Mouse (Mus musculus) forebrain, embryonic 10.5 days (tissue): ENCODE data around the gene A930033H14Rik. TPM values are rescaled to one million over a fixed set of nuclear protein-coding genes. Genes with fewer than 3 reads are reported as not detected.

Source experiments
- DNase-seq: peaks from one replicate; pipeline ENCODE4 v3.0.0-alpha.2; 2017; ENCODE audit warnings: low spot score; ENCODE audit errors: extremely low spot score
- H3K27ac ChIP-seq: fragments of 300-500 bp; sonication (generic); 2 replicates; pipeline ENCODE4 v1.5.1; 2016; ENCODE audit warnings: mild to moderate bottlenecking
- H3K27me3 ChIP-seq: fragments of 300-500 bp; sonication (generic); 2 replicates; pipeline ENCODE4 v1.6.1; 2016; ENCODE audit warnings: mild to moderate bottlenecking; ENCODE audit not compliant: poor library complexity, severe bottlenecking
- H3K36me3 ChIP-seq: fragments of 300-500 bp; sonication (generic); replicated peaks from 2 replicates; pipeline ENCODE4 v1.6.1; 2016; ENCODE audit warnings: mild to moderate bottlenecking, moderate library complexity
- H3K4me1 ChIP-seq: fragments of 300-500 bp; sonication (generic); 2 replicates; pipeline ENCODE4 v1.6.1; 2016
- H3K4me3 ChIP-seq: fragments of 300-500 bp; sonication (generic); 2 replicates; pipeline ENCODE4 v1.5.1; 2016; ENCODE audit warnings: mild to moderate bottlenecking, moderate library complexity
- H3K9me3 ChIP-seq: fragments of 300-500 bp; sonication (generic); 2 replicates; pipeline ENCODE4 v1.6.1; 2016; ENCODE audit warnings: mild to moderate bottlenecking, moderate library complexity
- WGBS: fragments of 180-500 bp; shearing (Covaris S2); methylation state at CpG from one replicate; pipeline ENCODE4 v1.1.7; 2016; 5-methylcytosine and 5-hydroxymethylcytosine counted together
- polyA plus RNA-seq: library from polyadenylated mRNA; unstranded; fragments of >200 nt; fragmentation: Nextera tagmentation; extraction: Ambion mirVana; gene quantifications from 2 replicates; pipeline ENCODE4 v1.2.1, GENCODE M21; 2016

Gene A930033H14Rik
- 0.98 and 1.2 TPM in 2 replicates for polyA plus RNA-seq

DNA sequence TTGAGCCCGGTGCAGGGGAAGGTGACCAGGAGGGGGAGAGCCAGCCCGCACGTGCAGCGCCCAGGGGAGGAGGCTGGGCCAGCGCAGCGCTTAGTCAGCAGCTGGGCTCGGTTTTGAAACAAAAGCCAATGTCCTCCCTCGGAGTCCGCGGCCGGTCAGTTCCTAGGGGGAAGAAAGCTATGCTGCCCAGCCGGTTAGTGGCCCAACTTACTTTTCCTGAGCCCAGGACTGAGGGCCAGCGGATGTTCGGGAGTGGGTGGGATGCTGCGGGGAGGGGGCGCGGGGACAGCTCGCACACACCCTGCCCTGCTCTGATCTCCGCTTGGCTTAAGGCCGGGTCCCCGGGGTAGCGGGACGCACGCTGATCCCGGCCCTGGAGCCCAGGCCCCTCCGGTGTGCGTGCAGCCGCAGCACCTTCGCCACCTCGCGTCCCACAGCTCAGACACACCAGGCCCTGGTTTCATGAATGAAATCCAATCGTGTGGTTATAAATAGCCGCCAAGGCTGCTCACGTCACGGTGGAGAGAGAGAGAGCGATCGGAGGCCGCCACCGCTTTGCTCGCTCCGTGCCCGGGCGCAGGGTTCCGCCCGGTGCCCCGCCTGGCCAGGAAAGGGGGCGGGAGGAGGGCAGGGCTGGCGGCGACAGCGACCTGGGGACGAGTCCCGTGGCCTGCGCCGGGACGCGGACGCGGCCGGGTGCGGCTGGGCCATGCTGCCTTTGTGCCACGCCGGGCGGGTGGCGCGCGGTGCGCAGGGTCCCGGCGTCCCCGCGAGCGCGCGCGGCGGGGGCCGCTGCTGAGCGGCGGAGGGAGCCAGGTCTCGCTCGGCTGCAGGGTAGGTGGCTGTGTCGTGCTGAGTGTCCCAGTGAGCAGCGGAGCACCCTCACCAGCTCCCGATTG lies at the start of gene A930033H14Rik:
A930033H14Rik (minus strand) TSS at position 557 of the 899 bp plus-strand sequence.
- H3K27me3 ChIP-seq = no peaks in the 10 kb centered on the region
- peak; percentile 80 for DNase-seq
- H3K9me3 ChIP-seq = peaks cover 4% of the 10 kb centered on the region; the same call in 1 of the 2 replicates
- peak within 1 kb of the TSS; percentile 97 for H3K27ac ChIP-seq
- peaks cover 27% of the 10 kb centered on the region for H3K36me3 ChIP-seq
- peaks cover 28% of the 10 kb centered on the region for H3K4me1 ChIP-seq
- under 1% methylated on average over 84 of the region's 84 CpGs for WGBS
- H3K4me3 ChIP-seq = peak within 1 kb of the TSS; percentile 88

DNA sequence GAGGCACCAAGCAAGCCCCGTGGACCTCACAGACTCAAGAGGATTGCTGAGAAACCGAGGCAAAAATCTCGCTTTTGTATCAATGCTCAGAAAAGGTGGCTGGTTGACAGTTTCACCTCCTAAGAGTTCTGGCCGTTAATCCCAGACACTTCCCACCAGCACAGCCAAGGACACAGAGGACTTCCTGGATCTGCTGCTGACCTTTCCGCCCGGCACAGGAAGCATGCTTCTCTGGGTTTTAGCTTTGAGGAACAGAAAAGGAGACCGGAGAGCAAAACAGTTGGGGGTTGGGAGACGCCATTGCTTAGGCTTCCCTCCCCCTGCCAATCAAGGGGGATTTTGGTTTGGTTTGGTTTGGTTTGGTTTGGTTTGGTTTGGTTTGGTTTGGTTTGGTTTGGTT lies 47.0 kb upstream of the A930033H14Rik start:
- Histone ChIP-seq H3K27me3 (no peaks in the 10 kb centered on the region), H3K27ac (no peak overlapping the region), H3K4me3 (no peak overlapping the region), H3K36me3 (no peaks in the 10 kb centered on the region), H3K4me1 (peaks cover 15% of the 10 kb centered on the region; the same call in 1 of the 2 replicates), H3K9me3 (no peaks in the 10 kb centered on the region)
- no peak for DNase-seq
- 87% methylated on average over 8 of the region's 8 CpGs for WGBS

DNA sequence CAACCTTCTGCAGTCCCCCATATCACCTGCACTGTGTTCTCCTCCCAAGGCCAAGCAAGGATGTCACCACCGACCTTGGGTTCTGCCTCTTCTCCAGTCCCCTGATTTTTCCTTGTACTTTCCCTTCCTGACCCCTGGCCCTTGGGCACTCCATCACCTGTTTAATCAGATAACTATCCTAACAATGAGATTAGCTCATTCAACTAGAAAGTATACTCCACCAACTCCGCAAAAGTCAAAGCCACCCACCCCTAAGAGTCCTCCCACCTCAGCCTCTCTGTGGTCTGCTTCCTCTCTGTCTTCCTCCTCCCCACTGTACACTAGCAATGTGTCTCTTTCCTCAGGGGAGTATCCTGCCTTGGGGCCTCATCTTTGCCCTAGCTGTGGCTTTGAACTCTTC lies 46.3 kb upstream of the A930033H14Rik start:
- Histone ChIP-seq H3K9me3 (no peaks in the 10 kb centered on the region), H3K36me3 (no peaks in the 10 kb centered on the region), H3K4me1 (peaks cover 21% of the 10 kb centered on the region), H3K4me3 (no peak overlapping the region), H3K27ac (no peak overlapping the region), H3K27me3 (no peaks in the 10 kb centered on the region)
- DNase-seq = no peak
- 82% methylated on average over 2 of the region's 2 CpGs for WGBS

DNA sequence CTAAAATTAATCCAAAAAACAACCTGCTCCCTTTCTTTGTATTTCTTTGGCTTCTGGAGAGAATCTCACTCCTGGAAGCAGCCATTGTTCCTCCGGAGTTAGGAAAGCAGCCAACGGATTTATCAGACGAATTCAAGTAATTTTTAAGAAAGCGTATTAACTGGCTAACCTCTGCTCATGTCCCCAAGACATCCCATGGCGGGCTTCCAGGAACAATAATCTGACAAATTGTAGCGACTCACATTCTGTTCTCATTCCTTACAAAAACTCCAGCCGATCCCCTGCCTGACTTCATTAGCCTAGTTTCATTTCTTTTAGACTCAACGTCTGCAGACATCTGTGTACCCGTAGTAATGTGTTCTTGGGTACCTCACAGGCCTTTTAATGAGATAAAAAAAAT lies 45.7 kb upstream of the A930033H14Rik start:
- no peak overlapping the region for H3K4me3 ChIP-seq
- H3K36me3 ChIP-seq = no peaks in the 10 kb centered on the region
- no peaks in the 10 kb centered on the region for H3K9me3 ChIP-seq
- WGBS = 83% methylated on average over 9 of the region's 9 CpGs
- H3K27ac ChIP-seq = no peak overlapping the region
- H3K4me1 ChIP-seq = peaks cover 23% of the 10 kb centered on the region
- DNase-seq = no peak
- H3K27me3 ChIP-seq = no peaks in the 10 kb centered on the region

DNA sequence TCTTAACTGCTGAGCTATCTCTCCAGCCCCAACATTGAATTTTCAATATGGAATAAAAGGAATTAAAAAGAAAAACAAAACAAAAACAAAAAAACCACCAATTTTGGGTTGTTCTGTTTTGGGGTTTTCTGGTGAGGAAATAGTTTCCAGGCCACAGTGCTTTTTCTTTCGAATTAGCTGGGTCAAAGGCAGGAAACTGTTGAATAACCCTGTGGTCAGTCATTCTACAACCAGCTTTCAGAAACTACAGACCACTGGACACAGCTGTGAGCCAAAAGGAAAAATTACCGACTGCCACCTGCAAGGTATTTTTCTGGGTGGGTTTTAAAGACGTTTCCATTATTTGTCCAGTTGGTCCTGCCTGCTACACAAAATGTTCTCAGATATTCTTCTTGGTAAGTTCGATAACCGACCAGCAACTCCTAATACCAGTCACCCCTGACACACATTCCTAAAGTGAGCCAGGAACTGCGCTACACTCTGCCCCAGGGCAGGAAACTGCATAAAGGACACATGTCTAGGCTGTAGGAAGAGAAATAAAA lies 44.8 kb upstream of the A930033H14Rik start:
- H3K27me3 ChIP-seq = no peaks in the 10 kb centered on the region
- 77% methylated on average over 6 of the region's 6 CpGs for WGBS
- H3K4me1 ChIP-seq = peaks cover 32% of the 10 kb centered on the region
- no peak overlapping the region for H3K4me3 ChIP-seq
- no peaks in the 10 kb centered on the region for H3K9me3 ChIP-seq
- no peak for DNase-seq
- H3K27ac ChIP-seq = no peak overlapping the region
- no peaks in the 10 kb centered on the region for H3K36me3 ChIP-seq

DNA sequence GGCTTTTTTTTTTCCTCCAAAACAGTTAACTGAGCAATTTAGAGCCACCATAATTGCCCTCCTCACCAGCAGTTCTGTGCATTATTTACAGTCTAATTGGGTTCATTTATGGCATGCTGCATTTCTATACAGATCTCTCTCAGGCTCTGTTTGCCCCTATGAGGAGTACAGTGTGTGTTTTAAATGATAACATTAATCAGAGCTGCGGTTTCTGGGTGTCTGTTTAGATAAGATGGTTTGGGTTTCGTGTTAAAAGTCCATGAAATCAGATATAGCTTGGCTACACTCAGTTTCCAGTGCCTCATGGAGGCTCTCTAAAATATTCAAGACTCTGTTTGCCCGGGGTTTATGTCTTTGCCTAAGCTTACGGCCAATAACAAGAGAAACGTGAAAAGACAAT lies 42.7 kb upstream of the A930033H14Rik start:
- H3K9me3 ChIP-seq = no peaks in the 10 kb centered on the region
- no peaks in the 10 kb centered on the region for H3K27me3 ChIP-seq
- 87% methylated on average over 5 of the region's 5 CpGs for WGBS

DNA sequence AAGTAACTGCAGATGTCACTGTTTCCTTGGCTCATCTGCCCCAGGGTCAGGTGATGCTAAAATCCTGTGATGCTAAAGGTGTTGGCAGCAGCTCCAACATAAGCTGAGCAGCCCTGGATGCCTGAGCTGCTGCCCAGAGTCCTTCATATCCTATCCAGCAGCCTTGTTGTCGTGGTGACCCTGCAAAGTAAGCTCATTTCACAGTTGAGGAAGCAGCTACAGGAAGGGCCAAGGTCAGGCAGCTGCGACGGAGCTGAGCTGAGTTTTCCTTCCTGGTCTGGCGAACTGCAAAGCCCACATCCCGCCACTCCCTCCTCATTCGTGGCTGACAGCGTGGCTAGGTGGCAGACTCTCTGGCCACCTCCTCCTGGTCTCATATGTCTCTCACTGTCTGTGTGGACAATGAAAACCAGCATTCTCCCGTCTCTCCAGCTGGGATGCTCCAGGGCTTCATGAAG lies 41.5 kb upstream of the A930033H14Rik start:
- Histone ChIP-seq H3K9me3 (no peaks in the 10 kb centered on the region), H3K27ac (peak overlapping the region; percentile 58), H3K27me3 (no peaks in the 10 kb centered on the region), H3K36me3 (peaks cover 17% of the 10 kb centered on the region), H3K4me1 (peaks cover 33% of the 10 kb centered on the region), H3K4me3 (no peak overlapping the region)
- WGBS = 27% methylated on average over 8 of the region's 8 CpGs
- DNase-seq = peak; percentile 58

More for the DNA sequence above, 42.7 kb upstream of the A930033H14Rik start:
- DNase-seq = no peak
- H3K27ac ChIP-seq = no peak overlapping the region
- no peak overlapping the region for H3K4me3 ChIP-seq
- peaks cover 33% of the 10 kb centered on the region for H3K4me1 ChIP-seq
- peaks cover 5% of the 10 kb centered on the region; the same call in 1 of the 2 replicates for H3K36me3 ChIP-seq

DNA sequence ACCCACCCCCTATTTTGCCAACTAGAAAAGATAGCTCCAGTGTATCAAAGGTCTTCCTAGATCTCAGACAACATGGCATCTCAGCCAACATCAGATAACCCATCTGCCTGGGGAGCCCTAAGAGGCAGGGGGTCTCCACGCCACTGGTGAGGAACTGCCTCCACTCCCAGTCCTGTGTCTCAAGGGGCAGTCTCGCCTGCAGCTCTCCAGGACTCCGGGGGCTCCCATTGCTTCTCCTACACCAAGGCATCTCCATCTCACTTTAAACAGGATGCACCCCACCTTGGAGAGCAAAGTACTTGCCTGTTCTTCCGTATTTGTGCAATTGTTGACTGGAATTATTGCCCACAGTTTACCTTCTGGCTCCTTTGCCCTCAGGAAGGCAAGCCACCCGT lies 40.8 kb upstream of the A930033H14Rik start:
- Histone ChIP-seq H3K4me1 (peaks cover 33% of the 10 kb centered on the region), H3K4me3 (no peak overlapping the region), H3K27me3 (no peaks in the 10 kb centered on the region), H3K36me3 (peaks cover 22% of the 10 kb centered on the region), H3K27ac (peak overlapping the region; percentile 58; the same call in 1 of the 2 replicates), H3K9me3 (no peaks in the 10 kb centered on the region)
- DNase-seq = no peak
- 78% methylated on average over 5 of the region's 5 CpGs for WGBS

DNA sequence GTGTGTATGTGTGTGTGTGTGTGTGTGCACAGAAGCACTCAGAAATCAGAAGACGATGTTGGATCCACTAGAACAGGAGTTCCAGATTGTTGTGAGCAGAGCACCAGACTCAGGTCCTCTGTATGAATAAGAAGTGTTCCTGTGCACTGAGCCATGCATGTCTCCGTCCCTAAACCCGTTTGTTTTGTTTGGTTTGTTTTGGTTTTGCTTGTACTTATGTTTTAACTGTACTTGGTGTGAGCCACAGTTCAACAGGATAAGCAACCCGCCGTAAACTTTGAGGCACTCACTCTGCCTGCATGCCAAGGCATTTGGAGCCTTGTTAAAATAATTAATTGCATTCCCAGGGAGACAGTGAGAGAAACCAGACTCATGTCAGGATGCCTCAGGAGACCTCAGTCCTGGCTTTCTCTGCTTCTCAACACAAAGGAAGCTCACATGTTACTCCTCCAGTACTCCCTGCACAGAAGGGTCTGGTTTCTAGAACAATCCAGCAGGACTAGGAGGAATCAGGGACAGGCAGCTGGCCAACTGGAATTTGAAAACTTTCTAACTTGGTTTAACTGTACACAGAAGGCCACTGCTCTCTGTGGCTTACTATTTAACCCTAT lies 40.3 kb upstream of the A930033H14Rik start:
- Histone ChIP-seq H3K27ac (0 out of 2 replicates have a peak overlapping the region, but pooled peaks have one; percentile 58), H3K36me3 (peaks cover 22% of the 10 kb centered on the region), H3K4me1 (peaks cover 33% of the 10 kb centered on the region), H3K4me3 (no peak overlapping the region), H3K27me3 (no peaks in the 10 kb centered on the region), H3K9me3 (no peaks in the 10 kb centered on the region)
- 75% methylated on average over 5 of the region's 5 CpGs for WGBS
- DNase-seq = no peak

DNA sequence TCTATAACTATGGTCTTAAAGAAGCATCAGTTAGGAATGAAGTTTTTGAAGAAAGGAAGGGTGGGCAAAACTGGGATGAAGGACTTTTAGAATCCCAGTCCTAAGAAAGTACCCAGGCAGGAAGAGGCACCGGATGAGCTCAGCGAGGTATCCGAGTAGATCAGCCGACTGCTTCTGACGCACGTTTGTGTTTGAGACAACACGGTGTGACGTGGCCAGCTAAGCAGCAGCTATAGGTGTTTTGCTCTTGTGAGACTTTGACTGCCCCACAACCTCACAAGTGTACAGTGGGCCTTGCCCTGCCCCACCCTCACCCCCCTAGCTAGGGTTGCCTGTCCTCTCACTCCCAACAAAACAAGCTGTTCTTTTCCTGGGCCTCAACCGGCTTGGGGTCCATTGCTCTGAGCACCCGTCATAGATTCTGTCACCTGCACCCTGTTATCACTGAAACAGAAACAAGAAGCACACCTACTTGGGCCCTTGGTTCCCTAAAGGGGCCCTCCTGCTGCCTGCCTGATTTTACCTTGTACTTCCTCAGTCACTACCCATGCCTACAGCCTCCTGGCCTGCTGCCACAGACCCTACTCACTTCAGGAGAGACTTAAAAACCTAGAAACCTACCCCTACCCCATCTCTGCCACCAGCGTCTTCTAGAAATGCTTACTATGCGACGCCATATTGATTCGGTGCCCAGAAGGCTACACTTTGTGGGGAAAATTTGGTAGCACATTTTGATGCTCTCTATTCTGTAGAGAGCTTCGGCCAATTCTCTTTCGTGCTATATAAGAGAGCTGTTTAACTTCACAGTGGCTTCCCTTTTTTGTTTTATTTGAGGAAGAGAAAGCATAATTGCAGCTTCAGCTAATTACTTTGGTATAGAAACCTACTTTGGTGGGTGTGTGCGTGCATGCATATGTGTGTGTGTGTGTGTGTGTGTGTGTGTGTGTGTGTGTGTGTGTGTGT lies 39.5 kb upstream of the A930033H14Rik start:
- DNase-seq = no peak
- Histone ChIP-seq H3K36me3 (peaks cover 22% of the 10 kb centered on the region), H3K27ac (no peak overlapping the region; the same call in 1 of the 2 replicates), H3K9me3 (no peaks in the 10 kb centered on the region), H3K27me3 (no peaks in the 10 kb centered on the region), H3K4me3 (no peak overlapping the region), H3K4me1 (peaks cover 33% of the 10 kb centered on the region)
- 93% methylated on average over 17 of the region's 17 CpGs for WGBS

DNA sequence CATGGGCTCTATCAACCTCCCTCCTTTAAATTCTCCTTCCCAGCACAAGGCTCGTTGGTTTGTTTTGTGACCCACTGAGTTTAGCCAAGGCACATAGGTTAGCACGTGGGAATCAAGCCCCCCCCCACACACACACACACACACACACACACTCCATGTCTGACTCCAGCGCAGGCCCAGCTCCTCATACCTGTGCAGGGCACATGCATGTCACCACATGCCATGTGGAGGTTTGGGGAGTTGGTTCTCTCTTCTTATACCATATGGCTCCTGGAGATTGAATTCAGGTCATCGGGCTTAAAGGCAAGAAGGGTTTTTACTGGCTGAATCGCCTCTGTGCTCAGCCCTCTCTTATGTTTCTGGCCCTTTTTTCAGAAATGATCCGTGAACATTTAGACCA lies 38.4 kb upstream of the A930033H14Rik start:
- no peak overlapping the region for H3K27ac ChIP-seq
- WGBS = 95% methylated on average over 6 of the region's 6 CpGs

More for the DNA sequence above, 38.4 kb upstream of the A930033H14Rik start:
- Histone ChIP-seq H3K9me3 (peaks cover 3% of the 10 kb centered on the region; the same call in 1 of the 2 replicates), H3K4me3 (no peak overlapping the region), H3K36me3 (peaks cover 22% of the 10 kb centered on the region), H3K27me3 (no peaks in the 10 kb centered on the region), H3K4me1 (peaks cover 33% of the 10 kb centered on the region)
- no peak for DNase-seq
